Mouse (Mus musculus) heart, adult 2 months (tissue): Measurements from ENCODE around the gene Bmpr1b. TPM values are rescaled to one million over a fixed set of nuclear protein-coding genes. Genes with fewer than 3 reads are reported as not detected.

Experiments
- DNase-seq, 2 experiments: peaks; one replicate each; pipeline ENCODE4 v3.0.0; 2021
- H3K27ac ChIP-seq: fragments of 200-600 bp; 2 replicates; pipeline ENCODE4 v1.8.1; 2022
- H3K27me3 ChIP-seq: fragments of 200-500 bp; 2 replicates; pipeline ENCODE4 v1.6.1; 2012; ENCODE audit warnings: mild to moderate bottlenecking, low read length, inconsistent platforms, mixed read lengths; ENCODE audit not compliant: control insufficient read depth, insufficient read depth
- H3K36me3 ChIP-seq: fragments of 200-500 bp; 2 replicates; pipeline ENCODE4 v1.6.1; 2012; ENCODE audit warnings: low read length, inconsistent platforms; ENCODE audit not compliant: control insufficient read depth, insufficient read depth
- H3K4me1 ChIP-seq: fragments of 200-500 bp; 2 replicates; pipeline ENCODE4 v1.6.1; 2011; ENCODE audit warnings: low read length; ENCODE audit not compliant: control insufficient read depth, insufficient read depth
- H3K4me3 ChIP-seq: fragments of 200-600 bp; 2 replicates; pipeline ENCODE4 v1.8.1; 2022
- H3K79me2 ChIP-seq: fragments of 200-500 bp; replicated peaks from 2 replicates; pipeline ENCODE4 v1.6.1; 2012; ENCODE audit warnings: mild to moderate bottlenecking, inconsistent platforms, low read length, moderate library complexity, mixed read lengths; ENCODE audit not compliant: control insufficient read depth, insufficient read depth
- H3K9ac ChIP-seq: fragments of 200-500 bp; 2 replicates; pipeline ENCODE4 v1.6.1; 2012; ENCODE audit warnings: low read depth, mild to moderate bottlenecking, control low read depth, inconsistent platforms, low read length, mixed read lengths
- CTCF ChIP-seq: fragments of 200-600 bp; IDR thresholded peaks from 2 replicates; pipeline ENCODE4 v1.8.1; 2022; ENCODE audit warnings: antibody characterized with exemption, mild to moderate bottlenecking, moderate library complexity
- EP300 ChIP-seq: fragments of 200-500 bp; IDR thresholded peaks from 2 replicates; pipeline ENCODE4 v1.6.1; 2011; ENCODE audit warnings: low read depth, low read length, control low read depth; ENCODE audit not compliant: insufficient read depth
- POLR2A ChIP-seq: fragments of 200-500 bp; IDR thresholded peaks from 2 replicates; pipeline ENCODE4 v1.6.1; 2011; ENCODE audit warnings: mild to moderate bottlenecking, low read depth, low read length, control low read depth; ENCODE audit not compliant: insufficient read depth
- WGBS: fragments of 180-500 bp; shearing (Covaris S2); methylation state at CpG from one replicate; pipeline ENCODE4 v1.1.7; 2018; 5-methylcytosine and 5-hydroxymethylcytosine counted together
- intact Hi-C: fragments of 180-260 bp; cut with DNase I; formaldehyde crosslinking; loops from one replicate; pipeline ENCODE4 v1.15.1; 2025
- long read RNA-seq: library from polyadenylated mRNA; stranded (forward); transcript quantifications from one replicate; pipeline ENCODE4 v2.0.0, GENCODE M21; 2021
- polyA plus RNA-seq: library from polyadenylated mRNA; depleted of rRNA; stranded (reverse); fragments of >200 nt; gene quantifications from 2 replicates; pipeline ENCODE4 v1.2.3, GENCODE M21; 2012; rRNA removed
- total RNA-seq, 2 experiments: library from RNA; stranded (reverse); gene quantifications; 2 replicates each; pipeline ENCODE4 v1.2.3; 2021

Bmpr1b gene
- total RNA-seq: under 1 TPM; 0.29 to 0.30 TPM
- polyA plus RNA-seq: 0.18 and 0.43 TPM in 2 replicates
- long read RNA-seq: 0 reads

- Histone ChIP-seq H3K79me2 (no peaks in the 10 kb centered on the region), H3K27ac (no peak within 1 kb of the TSS), H3K9ac (no peak within 1 kb of the TSS), H3K36me3 (no peaks in the 10 kb centered on the region), H3K4me3 (peak within 1 kb of the TSS; percentile 23; the same call in 1 of the 2 replicates), H3K27me3 (peaks cover 12% of the 10 kb centered on the region), H3K4me1 (no peaks in the 10 kb centered on the region; the same call in 1 of the 2 replicates)
- TF ChIP-seq CTCF (peak; percentile 46), POLR2A (no peak), EP300 (no peak)
- intact Hi-C loops: no loop called here
- peak; percentile 55 to 63 for DNase-seq
- WGBS: 1% methylated on average over 60 of the region's 65 CpGs
Observed at GRCm38 (mm10) chr3:142168863-142169521, at the start of gene Bmpr1b. TSS of gene Bmpr1b (minus strand) at chr3:142169425.

DNA sequence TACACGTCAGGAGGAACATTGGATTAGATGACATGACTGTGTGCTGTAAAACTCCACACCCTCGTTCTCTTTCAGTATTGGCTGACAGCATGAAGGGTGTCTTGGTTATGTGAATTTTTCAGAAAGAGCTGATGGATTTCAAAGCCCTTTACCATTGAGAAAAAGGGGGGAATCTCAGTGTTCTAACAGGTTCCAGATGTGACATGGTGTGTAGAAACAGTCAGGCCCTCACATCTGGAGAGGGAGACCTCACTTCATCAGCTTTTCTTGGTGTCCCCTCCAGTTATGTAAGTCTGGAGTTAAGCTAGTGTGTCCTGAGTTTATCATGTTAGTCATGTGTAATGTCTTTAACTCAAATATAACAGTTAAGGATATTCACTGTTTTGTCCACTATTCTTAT, 43.6 kb upstream of the Bmpr1b start:
- intact Hi-C loops: no loop called here
- H3K27me3 ChIP-seq: no peaks in the 10 kb centered on the region
- TF ChIP-seq POLR2A (no peak), EP300 (no peak), CTCF (no peak)
- no peaks in the 10 kb centered on the region for H3K36me3 ChIP-seq
- no peak overlapping the region for H3K27ac ChIP-seq
- no peak for DNase-seq
- H3K79me2 ChIP-seq: no peaks in the 10 kb centered on the region
- no peak overlapping the region for H3K4me3 ChIP-seq
- H3K4me1 ChIP-seq: no peaks in the 10 kb centered on the region
- WGBS: 68% methylated on average over 2 of the region's 2 CpGs
- no peak overlapping the region for H3K9ac ChIP-seq

GRCm38 (mm10) chr3:142212186-142212585, 43.0 kb upstream of the Bmpr1b start:
- Histone ChIP-seq H3K79me2 (no peaks in the 10 kb centered on the region), H3K4me3 (no peak overlapping the region), H3K27ac (no peak overlapping the region), H3K27me3 (no peaks in the 10 kb centered on the region; the same call in 1 of the 2 replicates), H3K36me3 (no peaks in the 10 kb centered on the region), H3K4me1 (no peaks in the 10 kb centered on the region), H3K9ac (no peak overlapping the region)
- intact Hi-C loops: no loop called here
- no peak for DNase-seq
- TF ChIP-seq POLR2A: no peak
- no peak for TF ChIP-seq EP300
- TF ChIP-seq CTCF: no peak
- 87% methylated on average over 3 of the region's 3 CpGs for WGBS

DNA sequence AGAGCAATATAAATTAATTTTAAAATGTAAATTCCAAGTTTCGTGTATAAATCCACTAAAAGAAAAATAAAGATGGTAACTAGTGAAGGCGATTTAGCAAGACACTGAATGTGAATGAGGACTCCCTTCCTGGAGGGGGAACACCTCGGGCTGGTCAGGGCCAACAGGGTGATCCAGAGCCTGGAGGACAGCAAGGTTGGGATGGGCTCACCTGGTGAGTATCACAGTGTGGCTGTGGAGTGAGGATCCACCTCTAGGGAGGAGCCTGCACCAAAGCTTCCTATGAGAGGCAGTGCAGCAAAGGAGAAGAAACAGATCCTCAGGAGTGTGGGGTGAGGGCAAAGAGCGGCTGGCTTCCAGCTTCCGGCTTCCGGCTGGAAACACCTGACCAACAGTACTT, 40.8 kb upstream of the Bmpr1b start:
- intact Hi-C loops: no loop called here
- no peak overlapping the region for H3K9ac ChIP-seq
- DNase-seq: no peak
- H3K27ac ChIP-seq: no peak overlapping the region
- TF ChIP-seq POLR2A (no peak), EP300 (no peak), CTCF (no peak)
- H3K79me2 ChIP-seq: no peaks in the 10 kb centered on the region
- no peaks in the 10 kb centered on the region; the same call in 1 of the 2 replicates for H3K27me3 ChIP-seq
- WGBS: 63% methylated on average over 6 of the region's 6 CpGs
- H3K4me3 ChIP-seq: no peak overlapping the region
- no peaks in the 10 kb centered on the region for H3K4me1 ChIP-seq
- no peaks in the 10 kb centered on the region for H3K36me3 ChIP-seq

DNA sequence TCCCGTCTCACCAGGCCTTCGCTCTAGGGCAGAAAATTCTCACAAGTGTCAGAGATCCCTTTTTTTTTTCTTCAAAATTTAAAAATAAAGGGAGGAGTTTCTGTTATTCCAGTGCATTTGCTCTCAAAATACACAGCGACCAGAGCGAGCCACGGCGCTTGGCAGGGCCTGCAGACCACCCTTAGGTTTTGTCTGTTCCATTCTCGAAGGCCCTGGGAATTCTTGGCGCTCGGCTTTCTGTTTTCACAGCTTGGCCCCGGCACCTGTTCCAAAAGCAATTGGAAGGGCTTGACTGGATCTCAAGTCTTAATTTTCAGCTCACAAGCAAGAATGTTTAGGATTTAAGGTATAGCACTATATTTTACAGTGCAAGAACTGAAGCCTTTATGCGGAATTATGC, 39.8 kb upstream of the Bmpr1b start:
- no peak overlapping the region for H3K9ac ChIP-seq
- no peaks in the 10 kb centered on the region for H3K79me2 ChIP-seq
- H3K27ac ChIP-seq: no peak overlapping the region
- WGBS: 89% methylated on average over 11 of the region's 11 CpGs
- no peaks in the 10 kb centered on the region for H3K4me1 ChIP-seq
- no peak overlapping the region for H3K4me3 ChIP-seq
- H3K36me3 ChIP-seq: no peaks in the 10 kb centered on the region
- no peak for DNase-seq
- TF ChIP-seq POLR2A: no peak
- no peak for TF ChIP-seq CTCF
- no peak for TF ChIP-seq EP300
- intact Hi-C loops: no loop called here
- no peaks in the 10 kb centered on the region; the same call in 1 of the 2 replicates for H3K27me3 ChIP-seq

DNA sequence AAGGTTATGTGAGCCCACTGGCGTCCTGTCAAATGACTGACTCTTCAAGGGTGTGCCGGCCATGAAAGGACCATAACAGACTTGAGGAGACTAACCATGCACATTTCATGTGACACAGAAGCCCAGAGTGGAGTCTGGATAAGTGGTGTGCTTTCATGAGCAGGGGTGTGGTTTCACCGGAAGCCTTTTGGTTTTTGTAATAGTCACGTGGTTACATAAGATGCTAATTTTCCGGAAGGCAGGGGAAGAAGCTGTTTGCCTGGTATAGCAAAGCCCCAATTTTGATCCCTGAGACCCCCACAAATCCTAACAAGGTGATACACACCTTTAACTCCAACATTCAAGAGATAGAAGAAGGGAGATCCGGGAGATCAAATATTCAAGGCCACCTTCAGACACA, 38.3 kb upstream of the Bmpr1b start:
- WGBS: 80% methylated on average over 6 of the region's 6 CpGs
- intact Hi-C loops: no loop called here
- no peaks in the 10 kb centered on the region for H3K79me2 ChIP-seq

More for the DNA sequence above, 38.3 kb upstream of the Bmpr1b start:
- no peaks in the 10 kb centered on the region; the same call in 1 of the 2 replicates for H3K27me3 ChIP-seq
- TF ChIP-seq POLR2A (no peak), EP300 (no peak), CTCF (no peak)
- H3K4me3 ChIP-seq: no peak overlapping the region
- H3K36me3 ChIP-seq: no peaks in the 10 kb centered on the region
- no peak for DNase-seq
- H3K27ac ChIP-seq: no peak overlapping the region
- H3K4me1 ChIP-seq: no peaks in the 10 kb centered on the region
- no peak overlapping the region for H3K9ac ChIP-seq
